9 mouse cellular contexts compared by ENCODE assay signal in the genomic region with DNA sequence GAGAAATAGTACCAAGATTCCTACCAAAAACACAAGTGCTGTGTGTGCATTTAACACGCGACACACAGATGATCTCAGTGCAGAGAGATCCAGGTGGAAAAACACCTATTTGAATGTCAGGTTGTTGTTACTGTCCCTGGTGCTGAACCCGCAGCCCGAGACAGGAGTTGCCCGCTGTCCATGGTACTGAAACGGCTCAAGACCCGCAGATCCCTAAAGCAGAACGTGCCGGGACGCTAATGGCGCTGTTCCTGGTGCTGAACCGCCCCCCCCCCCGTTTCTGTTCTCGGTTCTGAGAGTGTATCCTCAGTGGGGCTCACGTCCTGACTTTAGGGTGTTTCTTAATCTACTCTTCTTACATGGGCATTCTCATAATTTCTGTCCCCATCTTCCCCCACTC.
DNase-seq lines count a peak whose midpoint lies in the region; ATAC-seq and TF ChIP-seq lines count a peak whose summit lies in the region.
"Had no signal": no experiment of that assay in that cellular context is flagged by ENCODE, and none has a peak within 500 bp of the region (broad histone marks: within the 10 kb centered on the region; RNA-seq: fewer than 3 reads in every experiment).

No protein-coding gene starts in this region.

- H3K4me3 ChIP-seq in kidney, embryonic 15.5 days (replicated peaks), result no peak overlapping the region
- no peak overlapping the region for H3K4me3 ChIP-seq in embryonic facial prominence, embryonic 14.5 days (ENCODE audit: low read depth, low read length)
- no peak overlapping the region for H3K4me3 ChIP-seq in myocyte
- H3K4me3 ChIP-seq: midbrain, embryonic 12.5 days had no signal

- H3K27ac ChIP-seq in kidney, embryonic 15.5 days, result no peak overlapping the region
- H3K27ac ChIP-seq in embryonic facial prominence, embryonic 14.5 days (replicated peaks; ENCODE audit: low read depth, low read length), result no peak overlapping the region
- H3K27ac ChIP-seq: midbrain, embryonic 12.5 days had no signal

- CTCF ChIA-PET in Patski (lab: Charles Lee), result no interaction called here

- TF ChIP-seq POLR2A in myocyte (IDR thresholded peaks at IDR 0.05; ENCODE audit: insufficient read length, low read depth), result no peak

- 0 out of 2 replicates have a peak, but pooled peaks cover 5% of the 10 kb centered on the region for H3K27me3 ChIP-seq in kidney, embryonic 15.5 days
- H3K27me3 ChIP-seq in Patski, result peaks cover 21% of the 10 kb centered on the region
- no peaks in the 10 kb centered on the region for H3K27me3 ChIP-seq in embryonic facial prominence, embryonic 14.5 days (replicated peaks; ENCODE audit: control insufficient read depth, insufficient read depth, low read length)
- H3K27me3 ChIP-seq in myocyte (ENCODE audit: control insufficient read depth, insufficient read depth, insufficient read length), result peaks cover 20% of the 10 kb centered on the region
- H3K27me3 ChIP-seq: midbrain, embryonic 12.5 days had no signal

- no peak for ATAC-seq in kidney, embryonic 15.5 days (replicated peaks; ENCODE audit: low FRiP score)
- ATAC-seq in Patski, result no peak
- no peak for ATAC-seq in embryonic facial prominence, embryonic 14.5 days (ENCODE audit: low read depth)

- no peaks in the 10 kb centered on the region for H3K79me2 ChIP-seq in myocyte (ENCODE audit: control insufficient read depth, insufficient read depth)

- H3K36me3 ChIP-seq in kidney, embryonic 15.5 days, result no peaks in the 10 kb centered on the region
- H3K36me3 ChIP-seq in embryonic facial prominence, embryonic 14.5 days (ENCODE audit: control insufficient read depth, insufficient read depth, low read length), result no peaks in the 10 kb centered on the region
- no peaks in the 10 kb centered on the region for H3K36me3 ChIP-seq in myocyte (ENCODE audit: control insufficient read depth, insufficient read depth)
- H3K36me3 ChIP-seq: midbrain, embryonic 12.5 days had no signal

- DNase-seq in kidney, adult 18-20 months, result peak; percentile 79
- peak; percentile 34 for DNase-seq in Patski (ENCODE audit: low read depth, low spot score)
- peak; percentile 95 for DNase-seq in embryonic facial prominence, embryonic 14.5 days (ENCODE audit: low spot score)
- DNase-seq in kidney, postnatal 14 days, result peak; percentile 90
- peak; percentile 65 for DNase-seq in urinary bladder, postnatal 10 days (ENCODE audit: low spot score)
- DNase-seq in cerebellum, postnatal 36 days, result no peak

- H3ac ChIP-seq in myocyte (ENCODE audit: control insufficient read depth, insufficient read length), result no peak overlapping the region

- H3K9ac ChIP-seq in kidney, embryonic 15.5 days, result no peak overlapping the region
- H3K9ac ChIP-seq in embryonic facial prominence, embryonic 14.5 days (ENCODE audit: low read depth, low read length), result no peak overlapping the region
- H3K9ac ChIP-seq: midbrain, embryonic 12.5 days had no signal

- 5% methylated on average over 15 of the region's 15 CpGs for WGBS in kidney, embryonic 15.5 days
- WGBS in embryonic facial prominence, embryonic 14.5 days, result 8% methylated on average over 10 of the region's 15 CpGs

- H3K4me2 ChIP-seq in kidney, embryonic 15.5 days, result no peak overlapping the region
- no peak overlapping the region for H3K4me2 ChIP-seq in embryonic facial prominence, embryonic 14.5 days (ENCODE audit: low read depth, low read length)
- H3K4me2 ChIP-seq in myocyte (ENCODE audit: low read depth), result no peak overlapping the region
- H3K4me2 ChIP-seq: midbrain, embryonic 12.5 days had no signal

- H3K4me1 ChIP-seq in kidney, embryonic 15.5 days, result no peaks in the 10 kb centered on the region
- H3K4me1 ChIP-seq in embryonic facial prominence, embryonic 14.5 days (ENCODE audit: control insufficient read depth, insufficient read depth, low read length), result no peaks in the 10 kb centered on the region
- H3K4me1 ChIP-seq: midbrain, embryonic 12.5 days had no signal

- in situ Hi-C loops in Patski (cut with MboI; ENCODE audit: low pct_unique_long_range_greater_than_20kb), result no loop called here

- POLR2A ChIA-PET in Patski (lab: Charles Lee), result no interaction called here

- H3K9me3 ChIP-seq in kidney, embryonic 15.5 days (replicated peaks), result no peaks in the 10 kb centered on the region
- H3K9me3 ChIP-seq in embryonic facial prominence, embryonic 14.5 days (ENCODE audit: control insufficient read depth, low read length), result no peaks in the 10 kb centered on the region
- H3K9me3 ChIP-seq: midbrain, embryonic 12.5 days had no signal

- no peak for TF ChIP-seq CTCF in Patski (IDR thresholded peaks at IDR 0.05)

TF ChIP-seq in myocyte, 11 proteins besides CTCF, POLR2A, EP300 and RAD21:
- TF ChIP-seq SRF (IDR thresholded peaks at IDR 0.05; ENCODE audit: control insufficient read depth, insufficient read length, low read depth), result peak; percentile 53
- no peak for TF ChIP-seq E2F4 (IDR thresholded peaks at IDR 0.05; ENCODE audit: insufficient read depth)
- TF ChIP-seq REST (IDR thresholded peaks at IDR 0.05; ENCODE audit: insufficient read depth, insufficient read length), result peak; percentile 95
- TF ChIP-seq MAX (IDR thresholded peaks at IDR 0.05; ENCODE audit: low read depth), result peak; percentile 91

Comparison
In these comparisons a context has a peak if more than half of its experiments do, and no peak if none do; other contexts are left out.
1. DNase-seq: peak in kidney, adult 18-20 months (single experiment), Patski (single experiment), embryonic facial prominence, embryonic 14.5 days (single experiment), kidney, postnatal 14 days (single experiment) and urinary bladder, postnatal 10 days (single experiment); none in cerebellum, postnatal 36 days (0 of 2).